Mouse (Mus musculus) midbrain, embryonic 12.5 days (tissue): ENCODE measurements at regions not wholly inside any gene's neighbourhood (a gene's known extent, or its start where the extent isn't known, plus 50 kb on each side); places are given as distances from the start of the nearest gene placed in this dataset.

ENCODE experiments used
- ATAC-seq: fragments of 200-750 bp; cut with Nextera tagmentation; 2 replicates; pipeline ENCODE4 v1.8.0; 2017; ENCODE audit warnings: low read depth, moderate TSS enrichment, moderate library complexity; ENCODE audit not compliant: low FRiP score
- H3K27ac ChIP-seq: fragments of 300-500 bp; sonication (generic); replicated peaks from 2 replicates; pipeline ENCODE4 v1.5.1; 2016; ENCODE audit warnings: mild to moderate bottlenecking
- H3K27me3 ChIP-seq: fragments of 300-500 bp; sonication (generic); 2 replicates; pipeline ENCODE4 v1.6.1; 2016; ENCODE audit warnings: mild to moderate bottlenecking
- H3K36me3 ChIP-seq: fragments of 300-500 bp; sonication (generic); 2 replicates; pipeline ENCODE4 v1.6.1; 2016
- H3K4me1 ChIP-seq: fragments of 300-500 bp; sonication (generic); 2 replicates; pipeline ENCODE4 v1.6.1; 2016
- H3K4me2 ChIP-seq: fragments of 300-500 bp; sonication (generic); replicated peaks from 2 replicates; pipeline ENCODE4 v1.6.1; 2016; ENCODE audit warnings: mild to moderate bottlenecking, moderate library complexity
- H3K4me3 ChIP-seq: fragments of 300-500 bp; sonication (generic); 2 replicates; pipeline ENCODE4 v1.5.1; 2016; ENCODE audit warnings: mild to moderate bottlenecking
- H3K9ac ChIP-seq: fragments of 300-500 bp; sonication (generic); replicated peaks from 2 replicates; pipeline ENCODE4 v1.6.1; 2016; ENCODE audit warnings: mild to moderate bottlenecking, moderate library complexity
- H3K9me3 ChIP-seq: fragments of 300-500 bp; sonication (generic); 2 replicates; pipeline ENCODE4 v1.6.1; 2016; ENCODE audit warnings: mild to moderate bottlenecking
- WGBS: fragments of 180-500 bp; shearing (Covaris S2); methylation state at CpG from one replicate; pipeline ENCODE4 v1.1.7; 2016; 5-methylcytosine and 5-hydroxymethylcytosine counted together

DNA sequence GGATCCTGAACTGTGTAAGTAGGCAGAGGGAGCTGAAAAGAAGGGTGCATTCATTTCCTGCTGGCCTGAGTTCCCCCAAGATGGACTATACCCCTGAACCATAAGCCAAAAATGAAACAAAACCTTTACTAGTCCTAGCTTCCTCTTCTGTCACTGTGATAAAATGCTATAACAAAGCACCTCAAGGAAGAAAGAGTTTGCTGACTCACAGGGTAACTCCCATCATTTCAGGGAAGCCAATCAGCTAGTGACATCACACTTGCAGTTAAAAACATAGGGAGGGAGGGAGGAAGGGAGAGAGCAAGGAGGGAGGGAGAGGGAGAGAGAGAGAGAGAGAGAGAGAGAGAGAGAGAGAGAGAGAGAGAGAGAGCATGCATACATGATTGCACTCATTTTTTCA, 484.5 kb upstream of the Kcnab2 start:
- Histone ChIP-seq H3K9me3 (no peaks in the 10 kb centered on the region), H3K4me1 (no peaks in the 10 kb centered on the region), H3K27ac (no peak overlapping the region), H3K36me3 (no peaks in the 10 kb centered on the region), H3K4me2 (no peak overlapping the region), H3K9ac (no peak overlapping the region), H3K4me3 (no peak overlapping the region), H3K27me3 (peaks cover 3% of the 10 kb centered on the region; the same call in 1 of the 2 replicates)
- ATAC-seq = no peak

DNA sequence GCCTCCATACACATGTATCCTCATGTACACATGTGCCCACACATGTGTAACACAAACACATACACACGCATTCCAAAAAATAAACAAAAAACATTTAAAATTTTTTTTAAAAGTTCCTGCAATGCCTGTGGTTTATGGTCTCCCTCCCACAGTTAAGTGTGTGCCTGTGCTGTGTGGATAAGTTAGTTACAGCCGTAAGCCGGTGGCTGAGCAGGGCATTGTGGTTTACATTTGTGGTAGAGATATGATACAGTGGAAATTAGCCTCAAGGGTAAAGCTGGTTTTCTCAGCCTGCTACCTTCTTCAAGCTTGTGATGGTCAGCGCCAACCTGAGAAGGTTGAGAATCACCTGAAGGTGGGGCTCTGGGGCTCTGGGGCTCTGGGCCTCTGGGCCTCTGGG, 484.0 kb upstream of the Kcnab2 start:
- Histone ChIP-seq H3K27me3 (peaks cover 3% of the 10 kb centered on the region; the same call in 1 of the 2 replicates), H3K9me3 (no peaks in the 10 kb centered on the region), H3K4me3 (no peak overlapping the region), H3K36me3 (no peaks in the 10 kb centered on the region), H3K9ac (no peak overlapping the region), H3K4me2 (no peak overlapping the region), H3K4me1 (no peaks in the 10 kb centered on the region), H3K27ac (no peak overlapping the region)
- WGBS = 94% methylated on average over 4 of the region's 4 CpGs
- ATAC-seq = no peak

DNA sequence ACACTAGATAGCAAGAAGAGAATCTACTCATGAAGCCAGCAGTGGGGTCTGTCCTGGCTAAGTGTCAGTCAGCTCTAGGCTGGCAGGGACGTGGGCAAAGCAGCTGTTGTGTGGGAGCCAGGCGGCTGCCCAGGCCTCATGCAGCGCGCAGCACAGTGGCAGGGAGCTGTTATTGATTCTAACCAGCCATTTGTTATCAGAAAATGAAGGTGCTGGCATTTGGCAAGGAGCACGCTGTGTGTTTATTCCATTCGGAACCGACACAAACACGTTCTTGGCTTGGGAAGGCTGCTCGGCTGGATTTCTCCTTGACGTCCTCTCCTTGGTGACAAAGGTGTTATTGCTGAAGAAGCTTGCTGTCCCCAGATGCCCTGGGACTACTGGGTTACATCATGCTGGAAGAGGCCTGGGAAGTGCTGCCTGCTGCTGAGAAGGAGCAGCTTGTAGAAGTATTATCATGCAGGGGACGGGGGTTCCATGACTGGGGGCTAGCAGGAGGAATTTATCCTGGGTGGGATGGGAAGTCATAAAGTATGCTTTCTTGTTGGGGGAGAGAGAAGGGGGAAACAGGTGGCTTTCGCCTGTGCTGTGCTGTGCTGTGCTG, 482.1 kb upstream of the Kcnab2 start:
- Histone ChIP-seq H3K4me3 (no peak overlapping the region), H3K4me2 (no peak overlapping the region), H3K4me1 (no peaks in the 10 kb centered on the region), H3K9me3 (no peaks in the 10 kb centered on the region), H3K36me3 (no peaks in the 10 kb centered on the region), H3K9ac (no peak overlapping the region), H3K27ac (no peak overlapping the region), H3K27me3 (no peaks in the 10 kb centered on the region)
- WGBS = 74% methylated on average over 12 of the region's 12 CpGs
- no peak for ATAC-seq

DNA sequence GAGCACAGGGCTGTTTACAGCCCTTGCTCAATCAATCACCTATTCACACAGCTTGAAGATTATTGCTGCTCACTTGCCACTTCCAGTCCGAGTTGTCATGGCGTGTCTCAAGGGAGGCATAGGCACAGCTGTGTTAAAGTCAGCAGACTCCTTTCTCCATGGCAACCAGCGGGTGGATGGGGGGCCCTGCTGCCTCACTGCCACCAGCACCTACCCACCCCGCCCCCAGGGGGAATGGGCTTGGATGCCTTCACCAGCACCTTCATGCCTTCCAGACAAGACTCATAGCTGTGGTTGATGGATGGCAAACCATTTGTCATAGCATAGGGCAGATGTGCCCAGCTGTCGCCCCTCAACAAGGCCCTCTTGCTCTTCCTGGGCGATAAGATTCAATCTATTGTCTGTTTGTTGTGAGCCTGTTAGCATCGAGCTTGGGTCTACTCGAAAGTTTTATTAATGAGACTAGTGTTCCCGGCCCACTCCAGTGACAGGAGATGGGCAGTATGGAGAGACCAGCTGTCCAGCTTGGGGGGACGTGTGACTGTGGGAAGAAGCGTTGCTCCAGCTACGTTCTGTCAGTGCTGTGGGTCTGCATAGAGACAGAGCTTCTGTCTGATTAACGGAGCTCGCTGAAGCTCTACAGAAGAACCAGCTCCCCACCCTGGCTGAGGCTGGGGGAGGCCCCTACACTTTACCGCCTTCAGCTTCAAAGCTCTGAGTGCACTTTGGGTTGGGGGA, 475.7 kb upstream of the Kcnab2 start:
- no peak overlapping the region for H3K4me3 ChIP-seq
- 63% methylated on average over 15 of the region's 15 CpGs for WGBS
- 0 out of 2 replicates have a peak overlapping the region, but pooled peaks have one; percentile 1 for H3K9ac ChIP-seq
- no peaks in the 10 kb centered on the region for H3K27me3 ChIP-seq
- no peak; the same call in 1 of the 2 replicates for ATAC-seq
- no peaks in the 10 kb centered on the region for H3K9me3 ChIP-seq
- H3K36me3 ChIP-seq = no peaks in the 10 kb centered on the region
- peak overlapping the region; percentile 8; the same call in 1 of the 2 replicates for H3K27ac ChIP-seq
- H3K4me1 ChIP-seq = peaks cover 18% of the 10 kb centered on the region
- no peak overlapping the region for H3K4me2 ChIP-seq

DNA sequence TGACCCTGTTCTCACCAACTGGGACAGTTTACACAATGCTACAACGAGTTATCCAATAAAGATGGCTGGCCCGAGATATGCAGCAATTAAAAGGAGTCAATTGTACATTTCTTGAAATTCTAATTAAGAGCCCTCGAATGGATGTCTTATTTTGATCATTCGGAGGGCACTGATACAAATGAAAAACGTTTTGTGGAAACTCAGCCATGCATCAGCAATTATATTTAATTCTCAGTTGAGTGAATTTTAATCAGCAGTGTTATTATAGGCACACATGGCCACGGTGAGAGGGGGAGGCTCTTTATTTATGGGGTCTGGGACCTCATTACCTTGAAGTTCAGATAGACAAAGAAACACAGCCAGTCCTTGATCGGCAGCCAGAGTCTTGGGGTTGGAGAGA, 471.3 kb upstream of the Kcnab2 start:
- H3K9ac ChIP-seq = no peak overlapping the region
- 71% methylated on average over 7 of the region's 7 CpGs for WGBS
- no peaks in the 10 kb centered on the region for H3K9me3 ChIP-seq
- no peak overlapping the region for H3K4me2 ChIP-seq
- no peak for ATAC-seq
- H3K27ac ChIP-seq = no peak overlapping the region
- peaks cover 15% of the 10 kb centered on the region for H3K4me1 ChIP-seq
- H3K36me3 ChIP-seq = no peaks in the 10 kb centered on the region
- H3K4me3 ChIP-seq = no peak overlapping the region
- no peaks in the 10 kb centered on the region for H3K27me3 ChIP-seq

DNA sequence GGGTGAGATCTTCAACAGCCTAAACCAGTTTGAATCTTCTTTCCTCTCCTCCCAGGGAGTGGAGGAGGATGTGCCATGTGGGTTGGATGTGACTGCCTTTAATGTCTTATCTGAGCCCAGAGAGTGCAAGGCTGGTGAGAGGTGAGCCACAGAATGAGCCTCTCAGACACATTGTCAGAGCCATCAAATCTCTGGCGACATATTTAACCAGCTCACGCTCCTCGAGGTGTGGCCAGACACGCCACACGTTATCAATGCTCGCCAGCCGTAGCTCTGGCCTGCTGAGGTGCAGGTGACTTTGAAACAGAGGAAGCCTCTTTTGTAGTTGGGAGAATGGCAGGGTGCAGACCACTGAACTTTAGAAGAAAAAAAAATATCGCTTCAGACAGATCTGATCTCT, 463.5 kb upstream of the Kcnab2 start:
- H3K36me3 ChIP-seq = no peaks in the 10 kb centered on the region
- no peak overlapping the region for H3K9ac ChIP-seq
- no peaks in the 10 kb centered on the region for H3K27me3 ChIP-seq
- WGBS = 89% methylated on average over 8 of the region's 8 CpGs
- no peak overlapping the region for H3K4me2 ChIP-seq
- no peak overlapping the region for H3K27ac ChIP-seq
- no peaks in the 10 kb centered on the region for H3K4me1 ChIP-seq
- ATAC-seq = no peak
- H3K9me3 ChIP-seq = no peaks in the 10 kb centered on the region
- no peak overlapping the region for H3K4me3 ChIP-seq

DNA sequence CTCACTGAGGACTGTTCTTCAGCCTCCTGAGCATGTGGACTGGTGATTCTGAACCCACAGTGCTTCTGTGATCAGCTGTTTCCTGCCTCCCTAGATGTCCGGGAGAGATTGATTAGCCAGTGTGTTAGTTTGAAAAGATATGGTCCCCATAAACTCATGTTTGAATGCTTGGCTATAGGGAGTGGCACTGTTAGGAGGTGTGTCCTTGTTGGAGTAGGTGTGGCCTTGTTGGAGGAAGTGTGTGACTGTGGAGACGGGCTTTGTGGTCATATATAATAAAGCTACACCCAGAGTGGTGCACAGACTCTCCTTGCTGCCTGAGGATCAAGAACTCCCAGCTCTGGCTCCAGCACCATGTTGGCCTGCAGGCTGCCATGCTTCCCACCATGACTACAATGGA, 458.9 kb upstream of the Kcnab2 start:
- H3K4me3 ChIP-seq = no peak overlapping the region
- 81% methylated on average over 2 of the region's 2 CpGs for WGBS

DNA sequence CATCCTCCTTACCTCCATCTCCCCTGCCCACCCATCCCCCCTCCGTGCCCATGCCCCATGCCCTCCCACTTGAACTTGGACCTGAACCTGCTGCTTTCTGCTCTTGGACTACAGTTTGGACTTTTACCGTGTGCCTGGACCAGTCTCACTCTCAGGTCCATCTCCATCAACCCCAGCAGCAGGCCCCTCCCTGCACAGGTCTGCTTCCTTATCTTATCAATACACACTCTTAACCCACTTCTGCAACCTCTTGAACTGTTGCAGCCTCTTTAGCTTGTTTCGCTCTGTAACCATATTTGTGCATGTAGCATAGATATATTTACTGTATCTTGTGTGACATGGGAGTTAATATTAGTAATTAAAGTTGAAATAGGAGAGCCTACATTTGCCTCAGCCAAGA, 457.8 kb upstream of the Kcnab2 start:
- Histone ChIP-seq H3K4me1 (no peaks in the 10 kb centered on the region), H3K9me3 (no peaks in the 10 kb centered on the region), H3K27me3 (0 out of 2 replicates have a peak, but pooled peaks cover under 1% of the 10 kb centered on the region), H3K36me3 (no peaks in the 10 kb centered on the region), H3K9ac (no peak overlapping the region), H3K4me2 (no peak overlapping the region), H3K27ac (no peak overlapping the region), H3K4me3 (no peak overlapping the region)
- WGBS = 90% methylated on average over 3 of the region's 3 CpGs
- no peak for ATAC-seq

More for the DNA sequence above, 458.9 kb upstream of the Kcnab2 start:
- H3K27ac ChIP-seq = no peak overlapping the region
- no peaks in the 10 kb centered on the region for H3K9me3 ChIP-seq
- no peaks in the 10 kb centered on the region for H3K4me1 ChIP-seq
- ATAC-seq = no peak
- no peak overlapping the region for H3K4me2 ChIP-seq
- no peaks in the 10 kb centered on the region for H3K36me3 ChIP-seq
- no peak overlapping the region for H3K9ac ChIP-seq
- H3K27me3 ChIP-seq = no peaks in the 10 kb centered on the region

DNA sequence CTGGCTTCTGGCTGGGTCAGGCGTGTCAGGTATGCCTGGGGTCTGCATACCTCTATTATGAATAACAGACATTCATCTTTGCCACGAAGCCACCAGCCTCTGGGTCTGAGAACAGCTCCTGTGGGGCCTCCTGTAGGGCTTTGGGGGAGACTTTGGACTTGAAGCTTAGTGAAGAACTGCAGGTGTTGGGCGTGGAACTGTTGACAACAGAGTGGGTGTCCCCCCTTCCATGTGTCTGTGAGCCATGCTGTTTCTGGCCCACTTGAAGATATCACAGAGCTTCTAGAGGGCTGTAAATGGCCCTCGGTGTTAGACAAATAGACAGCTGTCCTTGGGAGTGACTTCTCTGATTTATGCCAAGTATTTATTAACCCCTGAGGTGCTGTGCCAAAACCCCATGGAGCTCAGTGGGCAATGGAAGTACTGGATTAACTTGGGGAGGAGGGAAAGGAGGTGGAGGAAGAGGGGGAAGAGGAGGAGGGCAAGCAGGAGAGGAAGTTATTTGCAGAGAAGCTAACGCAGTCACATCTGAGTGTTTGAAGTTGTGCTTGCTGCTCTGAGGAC, 450.8 kb upstream of the Kcnab2 start:
- no peak overlapping the region for H3K4me2 ChIP-seq

DNA sequence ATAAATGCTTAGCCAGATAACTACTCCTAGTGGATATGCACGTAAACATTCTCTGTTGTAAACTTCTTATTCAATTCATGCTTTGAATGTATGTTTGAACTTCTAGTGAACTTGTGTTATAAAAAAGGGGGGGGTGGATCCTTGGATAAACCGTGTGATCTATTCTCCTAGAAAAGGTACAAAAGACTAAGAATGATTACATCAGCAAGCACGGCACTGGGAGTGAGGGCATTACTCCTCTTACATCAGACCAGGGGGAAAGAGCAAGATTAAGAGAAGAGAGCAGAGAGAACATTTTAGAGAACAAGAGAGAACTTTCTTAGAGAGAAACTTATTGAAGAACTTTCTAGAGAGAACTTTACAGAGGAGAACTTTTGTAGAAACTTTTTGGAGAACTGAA, 442.6 kb upstream of the Kcnab2 start:
- no peak overlapping the region for H3K27ac ChIP-seq
- 78% methylated on average over 3 of the region's 3 CpGs for WGBS

More for the DNA sequence above, 450.8 kb upstream of the Kcnab2 start:
- WGBS = 77% methylated on average over 5 of the region's 5 CpGs
- H3K36me3 ChIP-seq = no peaks in the 10 kb centered on the region
- no peak overlapping the region for H3K27ac ChIP-seq
- no peak overlapping the region for H3K4me3 ChIP-seq
- no peak overlapping the region for H3K9ac ChIP-seq
- ATAC-seq = no peak
- 0 out of 2 replicates have a peak, but pooled peaks cover 3% of the 10 kb centered on the region for H3K4me1 ChIP-seq
- H3K9me3 ChIP-seq = no peaks in the 10 kb centered on the region
- 0 out of 2 replicates have a peak, but pooled peaks cover 16% of the 10 kb centered on the region for H3K27me3 ChIP-seq

DNA sequence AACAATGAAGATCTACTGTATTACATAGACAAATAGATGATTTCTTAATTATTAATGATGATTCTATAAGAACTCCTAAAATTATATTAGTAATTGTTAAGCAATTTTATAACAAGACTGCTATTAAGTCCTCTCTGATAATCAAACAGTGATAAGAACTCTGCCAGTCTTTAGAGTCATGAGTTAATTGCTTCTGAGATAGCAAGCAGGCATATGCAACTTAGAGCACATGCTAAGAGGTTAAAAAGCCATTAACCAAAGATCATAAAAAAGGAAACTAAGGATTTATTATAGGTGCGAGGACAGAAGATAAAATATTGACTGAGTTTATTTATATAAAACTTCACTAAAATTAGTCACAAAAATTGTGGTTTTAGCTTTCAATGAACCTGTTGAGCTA, 442.2 kb upstream of the Kcnab2 start:
- no peak overlapping the region for H3K9ac ChIP-seq
- H3K9me3 ChIP-seq = no peaks in the 10 kb centered on the region
- H3K4me1 ChIP-seq = peaks cover 17% of the 10 kb centered on the region
- H3K27me3 ChIP-seq = peaks cover 11% of the 10 kb centered on the region
- no peak overlapping the region for H3K4me3 ChIP-seq
- WGBS = 81% methylated on average over 1 of the region's 1 CpGs
- H3K4me2 ChIP-seq = no peak overlapping the region
- ATAC-seq = no peak
- H3K27ac ChIP-seq = no peak overlapping the region
- no peaks in the 10 kb centered on the region for H3K36me3 ChIP-seq

More for the DNA sequence above, 442.6 kb upstream of the Kcnab2 start:
- no peak overlapping the region for H3K9ac ChIP-seq
- H3K4me2 ChIP-seq = no peak overlapping the region
- H3K27me3 ChIP-seq = peaks cover 7% of the 10 kb centered on the region
- no peak for ATAC-seq
- no peaks in the 10 kb centered on the region for H3K36me3 ChIP-seq
- H3K4me3 ChIP-seq = no peak overlapping the region
- H3K9me3 ChIP-seq = no peaks in the 10 kb centered on the region
- peaks cover 17% of the 10 kb centered on the region for H3K4me1 ChIP-seq

DNA sequence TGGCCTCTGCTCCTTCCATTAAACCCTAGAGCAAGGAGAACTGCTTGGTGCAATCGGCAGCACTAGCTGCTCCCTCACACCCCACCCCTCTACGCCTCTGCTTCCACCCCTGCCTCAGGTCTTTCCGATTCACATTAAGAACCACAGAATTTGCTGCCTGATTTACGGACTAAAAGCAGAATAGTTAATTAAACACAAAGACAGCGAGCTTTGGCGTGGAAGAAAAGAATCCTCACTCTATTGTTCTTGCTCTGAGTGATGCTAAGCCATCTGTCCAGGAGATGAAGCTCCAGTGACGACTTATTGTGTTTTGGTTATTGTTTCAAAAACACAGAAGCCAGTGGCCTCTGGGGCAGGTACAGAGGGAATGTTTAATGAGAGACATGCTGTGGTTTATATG, 438.9 kb upstream of the Kcnab2 start:
- WGBS = 6% methylated on average over 7 of the region's 7 CpGs
- Histone ChIP-seq H3K9ac (0 out of 2 replicates have a peak overlapping the region, but pooled peaks have one; percentile 20), H3K4me1 (peaks cover 34% of the 10 kb centered on the region), H3K9me3 (no peaks in the 10 kb centered on the region), H3K4me3 (no peak overlapping the region), H3K27ac (peak overlapping the region; percentile 64), H3K4me2 (peak overlapping the region; percentile 25; the same call in 1 of the 2 replicates), H3K27me3 (peaks cover 30% of the 10 kb centered on the region), H3K36me3 (no peaks in the 10 kb centered on the region)
- no peak for ATAC-seq
